Mouse (Mus musculus) NIH3T3 (cell line): ENCODE measurements around the gene Gm43064.

Experiments
- DNase-seq: peaks from one replicate; pipeline ENCODE4 v3.0.0-alpha.2; 2012; ENCODE audit warnings: low read depth

Gm43064 gene

GRCm38 (mm10) chr3:103853804-103854203 is 44.4 kb downstream of the Gm43064 start:
- no peak for DNase-seq

DNA sequence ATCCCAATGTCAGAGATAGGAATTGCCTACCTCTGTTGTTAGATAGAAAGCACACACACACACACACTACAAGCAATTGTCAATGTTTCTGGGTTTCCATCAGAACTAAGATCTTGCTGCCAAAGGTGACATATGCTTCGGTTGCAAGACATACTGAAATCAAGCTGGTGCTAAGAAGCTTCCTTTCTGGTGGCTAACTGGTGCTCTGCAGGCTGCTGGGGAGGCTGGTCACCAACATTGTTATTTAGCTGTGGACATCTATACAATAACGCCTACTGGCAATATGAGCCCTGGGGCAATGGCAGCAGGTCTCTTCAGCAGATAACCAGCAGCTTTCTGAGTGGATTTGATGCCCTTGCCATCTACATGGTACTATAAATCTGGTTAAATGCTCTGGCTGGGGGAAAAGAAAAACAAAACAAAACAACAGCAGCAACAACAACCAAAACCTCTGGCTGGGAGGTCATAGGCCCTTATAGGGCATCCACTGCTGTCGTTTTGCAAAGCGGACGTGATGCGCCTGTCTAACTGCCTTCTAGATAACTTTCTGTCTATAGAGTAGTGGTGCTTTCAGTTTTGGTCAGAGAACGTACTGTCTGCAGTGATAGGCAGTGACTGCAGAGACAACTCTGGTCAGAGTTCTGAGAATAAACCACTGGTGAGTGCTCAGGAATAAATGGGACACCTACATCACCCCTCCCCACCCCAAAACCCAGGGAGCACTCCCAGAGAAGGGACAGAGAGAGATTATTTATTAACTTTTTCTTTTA is 47.8 kb downstream of the Gm43064 start:
- DNase-seq, result no peak

- no peak for DNase-seq
Measured at GRCm38 (mm10) chr3:103857977-103858563, 48.7 kb downstream of the Gm43064 start.

DNA sequence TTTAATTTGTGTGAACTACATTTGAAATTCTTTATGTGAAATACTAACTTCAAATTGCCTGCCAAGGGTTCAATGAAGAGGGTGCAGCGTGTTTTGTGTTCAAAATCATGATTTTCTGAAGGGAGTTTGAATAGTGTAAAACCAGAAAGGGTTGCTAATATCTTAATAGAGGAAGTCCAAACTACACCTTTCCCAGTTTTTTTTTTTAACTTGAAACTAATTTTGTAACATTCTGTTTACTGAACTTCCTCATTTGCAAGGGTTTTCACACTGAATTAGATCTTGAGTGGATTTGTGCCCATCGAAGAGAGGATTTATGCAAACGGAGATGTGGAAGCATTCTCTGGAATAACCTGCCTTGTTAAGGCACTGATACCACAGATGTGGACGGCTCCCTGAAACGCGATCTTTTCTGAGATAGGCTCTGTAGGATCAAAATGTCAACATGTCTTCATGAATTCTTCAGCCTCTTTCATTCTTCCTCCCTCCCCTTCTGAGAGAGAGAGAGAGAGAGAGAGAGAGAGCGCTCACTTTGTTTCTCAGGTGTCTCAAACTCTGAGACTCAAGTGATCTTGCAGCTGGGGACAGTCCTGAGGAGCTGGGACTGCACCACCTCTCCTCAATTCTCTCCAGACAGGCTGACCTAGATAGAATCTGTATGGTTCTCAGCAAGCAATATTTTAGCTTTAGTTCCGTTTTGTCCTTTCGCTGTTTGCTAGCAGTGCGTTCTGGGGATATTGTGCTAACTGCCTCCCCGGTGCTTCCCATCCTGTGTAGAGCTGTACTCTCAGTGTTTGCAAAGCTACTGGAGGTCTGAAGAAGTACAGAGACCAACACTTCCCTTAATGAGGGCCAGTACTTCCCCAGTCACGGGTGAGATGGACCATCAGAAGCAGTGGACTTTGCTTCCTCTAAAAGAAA is 49.8 kb downstream of the Gm43064 start, which contains the start of gene Ptpn22:
Ptpn22 (plus strand) TSS at position 915 of the 921 bp plus-strand sequence.
- DNase-seq, result no peak

- peak; percentile 38 for DNase-seq
Measured at GRCm38 (mm10) chr3:103859851-103860391, 50.5 kb downstream of the Gm43064 start.

GRCm38 (mm10) chr3:103862721-103863220 is 53.4 kb downstream of the Gm43064 start:
- no peak for DNase-seq

- DNase-seq, result no peak
Measured at GRCm38 (mm10) chr3:103864200-103864599, 54.8 kb downstream of the Gm43064 start.

- no peak for DNase-seq
Measured at GRCm38 (mm10) chr3:103867424-103867971, 58.1 kb downstream of the Gm43064 start.

DNA sequence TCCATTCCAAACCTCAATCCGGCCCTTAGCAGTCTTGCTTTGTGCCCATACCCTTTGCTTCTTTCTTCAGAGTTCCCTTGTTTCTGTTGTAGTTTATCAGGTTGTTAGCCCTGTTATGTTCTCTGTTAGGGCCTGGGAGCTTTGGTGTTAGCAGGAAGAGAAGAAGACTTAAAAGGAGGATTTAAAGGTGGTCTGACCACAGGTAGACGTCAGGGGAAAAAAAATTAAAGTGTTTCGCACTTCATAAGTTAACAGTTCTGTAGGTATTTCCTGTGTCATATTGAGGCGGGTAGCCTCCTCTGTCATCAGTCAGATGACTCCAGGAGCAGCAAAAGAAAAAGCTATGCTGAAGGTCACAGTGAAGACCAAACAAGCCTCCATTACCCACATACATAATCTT is 58.6 kb downstream of the Gm43064 start:
- DNase-seq, result no peak

DNA sequence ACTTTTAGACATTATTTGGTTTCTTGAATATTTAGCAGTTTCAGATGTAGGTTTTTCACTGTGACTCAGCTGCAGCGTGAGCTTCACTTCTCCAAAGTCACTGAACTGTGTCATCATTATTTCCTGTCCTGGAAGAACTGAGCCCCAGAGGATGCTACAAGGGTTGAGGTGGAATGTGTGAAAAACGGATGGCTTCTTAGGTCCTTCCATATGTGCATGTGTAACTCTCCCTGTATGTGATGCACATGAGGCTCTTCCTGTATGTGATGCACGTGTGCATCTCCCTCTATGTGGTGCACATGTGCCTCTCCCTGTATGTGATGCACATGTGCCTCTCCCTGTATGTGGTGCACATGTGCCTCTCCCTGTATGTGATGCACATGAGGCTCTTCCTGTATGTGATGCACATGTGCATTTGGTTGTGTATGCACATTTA is 63.3 kb downstream of the Gm43064 start:
- no peak for DNase-seq

GRCm38 (mm10) chr3:103874329-103874728 is 65.0 kb downstream of the Gm43064 start:
- DNase-seq, result no peak

DNA sequence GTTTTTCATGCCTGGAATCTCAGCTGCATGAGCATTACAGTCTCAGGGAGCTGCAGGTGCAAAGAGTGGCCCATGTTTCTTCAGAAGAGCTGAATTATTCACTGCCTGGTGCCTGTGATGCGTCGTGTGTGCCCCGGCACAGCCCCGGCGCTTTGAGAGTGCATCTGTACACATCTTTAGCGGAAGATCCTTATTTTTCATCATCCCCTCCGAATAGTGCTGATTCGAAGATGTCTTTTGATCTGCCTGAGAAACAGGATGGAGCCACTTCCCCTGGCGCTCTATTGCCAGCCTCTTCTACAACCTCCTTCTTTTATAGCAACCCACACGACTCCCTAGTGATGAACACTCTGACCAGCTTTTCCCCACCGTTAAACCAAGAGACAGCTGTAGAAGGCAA is 76.6 kb downstream of the Gm43064 start:
- no peak for DNase-seq

DNA sequence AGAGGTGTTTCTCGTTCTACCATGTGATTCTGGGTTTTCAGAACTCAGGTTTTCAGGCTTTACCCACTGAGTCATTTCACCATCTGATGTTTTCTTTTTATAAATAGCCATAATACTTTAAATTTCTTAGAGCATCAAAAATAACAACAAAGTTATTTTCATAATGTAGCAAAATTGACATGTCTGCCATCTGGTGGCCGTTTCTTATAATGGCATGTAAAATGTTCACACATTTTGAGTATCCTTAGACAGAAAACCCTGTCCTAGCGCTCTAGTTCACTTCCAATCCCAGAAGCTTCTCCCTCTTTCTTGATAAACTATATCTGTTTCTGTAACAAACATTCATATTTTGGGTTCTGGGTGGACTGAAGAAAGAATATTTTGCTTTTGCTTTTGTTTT is 78.2 kb downstream of the Gm43064 start:
- peak; percentile 89 for DNase-seq
